ENCODE assay signal across 8 mouse cellular contexts in genomic region chr7:83813993-83814392, GRCm38 (mm10). TPM values are rescaled to one million over a fixed set of nuclear protein-coding genes. Genes with fewer than 3 reads are reported as not detected.
A peak's percentile ranks its signal among the peaks of the same experiment; 100 is the strongest.
DNase-seq lines count a peak whose midpoint lies in the region; ATAC-seq and TF ChIP-seq lines count a peak whose summit lies in the region.

No protein-coding gene starts in this region.

- peak; percentile 59 for DNase-seq in adrenal gland, postnatal 14 days
- peak; percentile 60 for DNase-seq in hindbrain, embryonic 11.5 days (ENCODE audit: low spot score)
- DNase-seq in limb, embryonic 14.5 days (ENCODE audit: low spot score) = peak; percentile 78
- no peak for DNase-seq in midbrain, postnatal 0 days (ENCODE audit: low spot score)
- DNase-seq in thymus, postnatal 25 days = no peak
- DNase-seq in frontal cortex, postnatal 14 days (ENCODE audit: low spot score in 2 of 2) = no peak

- 0 out of 2 replicates have a peak, but pooled peaks have one; percentile 29 for TF ChIP-seq EP300 in ES-Bruce4 (IDR thresholded peaks at IDR 0.05; ENCODE audit: insufficient read depth, low read depth, low read length)

- no peak for TF ChIP-seq CTCF in ES-Bruce4 (IDR thresholded peaks at IDR 0.05; ENCODE audit: low read depth, low read length)
- no peak for TF ChIP-seq CTCF in midbrain, postnatal 0 days (IDR thresholded peaks at IDR 0.05)

- H3K27me3 ChIP-seq in ES-Bruce4 (ENCODE audit: control insufficient read depth, insufficient read depth, low read length, poor library complexity, severe bottlenecking) = no peaks in the 10 kb centered on the region
- no peaks in the 10 kb centered on the region for H3K27me3 ChIP-seq in forebrain, embryonic 15.5 days
- no peaks in the 10 kb centered on the region for H3K27me3 ChIP-seq in hindbrain, embryonic 11.5 days (ENCODE audit: control insufficient read depth, insufficient read depth, low read length)
- H3K27me3 ChIP-seq in limb, embryonic 14.5 days (ENCODE audit: control insufficient read depth, insufficient read depth, low read length) = no peaks in the 10 kb centered on the region
- no peaks in the 10 kb centered on the region; the same call in 1 of the 2 replicates for H3K27me3 ChIP-seq in midbrain, postnatal 0 days (ENCODE audit: insufficient read depth, low read length)

- H3K9ac ChIP-seq in ES-Bruce4 (ENCODE audit: low read depth, poor library complexity, severe bottlenecking) = no peak overlapping the region
- H3K9ac ChIP-seq in forebrain, embryonic 15.5 days (replicated peaks) = no peak overlapping the region
- H3K9ac ChIP-seq in hindbrain, embryonic 11.5 days (ENCODE audit: low read depth, low read length) = no peak overlapping the region
- no peak overlapping the region for H3K9ac ChIP-seq in limb, embryonic 14.5 days (ENCODE audit: low read depth, low read length, severe bottlenecking)
- H3K9ac ChIP-seq in midbrain, postnatal 0 days (replicated peaks; ENCODE audit: low read length, poor library complexity, severe bottlenecking) = no peak overlapping the region; the same call in 1 of the 2 replicates

- WGBS in forebrain, embryonic 15.5 days = 12% methylated on average over 4 of the region's 4 CpGs
- WGBS in hindbrain, embryonic 11.5 days = 22% methylated on average over 4 of the region's 4 CpGs
- WGBS in limb, embryonic 14.5 days = 5% methylated on average over 4 of the region's 4 CpGs
- WGBS in midbrain, postnatal 0 days = 18% methylated on average over 4 of the region's 4 CpGs

- no peaks in the 10 kb centered on the region for H3K9me3 ChIP-seq in ES-Bruce4 (replicated peaks; ENCODE audit: control insufficient read depth, insufficient read depth, low read length, poor library complexity, severe bottlenecking)
- H3K9me3 ChIP-seq in forebrain, embryonic 15.5 days = no peaks in the 10 kb centered on the region
- no peaks in the 10 kb centered on the region for H3K9me3 ChIP-seq in hindbrain, embryonic 11.5 days (ENCODE audit: control insufficient read depth, low read length)
- no peaks in the 10 kb centered on the region for H3K9me3 ChIP-seq in limb, embryonic 14.5 days (ENCODE audit: control insufficient read depth, low read length)
- no peaks in the 10 kb centered on the region for H3K9me3 ChIP-seq in midbrain, postnatal 0 days (ENCODE audit: low read length)

- H3K4me3 ChIP-seq in ES-Bruce4 (ENCODE audit: low read depth, low read length) = no peak overlapping the region
- H3K4me3 ChIP-seq in forebrain, embryonic 15.5 days = no peak overlapping the region
- H3K4me3 ChIP-seq in hindbrain, embryonic 11.5 days (ENCODE audit: low read depth, low read length) = no peak overlapping the region
- no peak overlapping the region for H3K4me3 ChIP-seq in limb, embryonic 14.5 days (replicated peaks; ENCODE audit: low read length)
- no peak overlapping the region for H3K4me3 ChIP-seq in midbrain, postnatal 0 days (ENCODE audit: low read depth, low read length)

- H3K4me2 ChIP-seq in forebrain, embryonic 15.5 days (replicated peaks) = no peak overlapping the region
- no peak overlapping the region for H3K4me2 ChIP-seq in hindbrain, embryonic 11.5 days (replicated peaks; ENCODE audit: low read depth, low read length)
- no peak overlapping the region; the same call in 1 of the 2 replicates for H3K4me2 ChIP-seq in limb, embryonic 14.5 days (replicated peaks; ENCODE audit: low read depth, low read length, severe bottlenecking)
- no peak overlapping the region for H3K4me2 ChIP-seq in midbrain, postnatal 0 days (ENCODE audit: low read depth, low read length, poor library complexity, severe bottlenecking)

- H3K27ac ChIP-seq in ES-Bruce4 (ENCODE audit: insufficient read depth, low read length) = no peak overlapping the region
- peak overlapping the region; percentile 21; the same call in 1 of the 2 replicates for H3K27ac ChIP-seq in forebrain, embryonic 15.5 days (replicated peaks)
- no peak overlapping the region for H3K27ac ChIP-seq in hindbrain, embryonic 11.5 days (ENCODE audit: low read depth, low read length)
- H3K27ac ChIP-seq in limb, embryonic 14.5 days (replicated peaks; ENCODE audit: low read depth, low read length) = peak overlapping the region; percentile 76
- peak overlapping the region; percentile 43; the same call in 1 of the 2 replicates for H3K27ac ChIP-seq in midbrain, postnatal 0 days (ENCODE audit: low read depth, low read length)

- no peak; the same call in 1 of the 2 replicates for ATAC-seq in forebrain, embryonic 15.5 days (replicated peaks)
- ATAC-seq in hindbrain, embryonic 11.5 days (ENCODE audit: low FRiP score) = peak; percentile 37
- ATAC-seq in limb, embryonic 14.5 days (ENCODE audit: low FRiP score, low read depth) = peak; percentile 84
- ATAC-seq in midbrain, postnatal 0 days (ENCODE audit: low FRiP score) = no peak

- H3K4me1 ChIP-seq in ES-Bruce4 (ENCODE audit: control insufficient read depth, insufficient read depth, low read length) = peaks cover 10% of the 10 kb centered on the region
- H3K4me1 ChIP-seq in forebrain, embryonic 15.5 days = peaks cover 22% of the 10 kb centered on the region
- peaks cover 4% of the 10 kb centered on the region; the same call in 1 of the 2 replicates for H3K4me1 ChIP-seq in hindbrain, embryonic 11.5 days (replicated peaks; ENCODE audit: control insufficient read depth, insufficient read depth, low read length)
- peaks cover 55% of the 10 kb centered on the region for H3K4me1 ChIP-seq in limb, embryonic 14.5 days (ENCODE audit: control insufficient read depth, insufficient read depth, low read length)
- peaks cover 6% of the 10 kb centered on the region; the same call in 1 of the 2 replicates for H3K4me1 ChIP-seq in midbrain, postnatal 0 days (ENCODE audit: insufficient read depth, low read length)

- no peak for TF ChIP-seq POLR2A in ES-Bruce4 (IDR thresholded peaks at IDR 0.05; ENCODE audit: insufficient read depth, low read length)
- no peak for TF ChIP-seq POLR2A in limb, embryonic 14.5 days (IDR thresholded peaks at IDR 0.05; ENCODE audit: borderline replicate concordance, extremely low read depth, insufficient read depth, insufficient read length)

- H3K36me3 ChIP-seq in ES-Bruce4 (ENCODE audit: control insufficient read depth, insufficient read depth, low read length, poor library complexity, severe bottlenecking) = no peaks in the 10 kb centered on the region
- H3K36me3 ChIP-seq in forebrain, embryonic 15.5 days = no peaks in the 10 kb centered on the region
- no peaks in the 10 kb centered on the region for H3K36me3 ChIP-seq in hindbrain, embryonic 11.5 days (ENCODE audit: control insufficient read depth, insufficient read depth, low read length)
- no peaks in the 10 kb centered on the region for H3K36me3 ChIP-seq in limb, embryonic 14.5 days (ENCODE audit: control insufficient read depth, insufficient read depth, low read length)
- no peaks in the 10 kb centered on the region for H3K36me3 ChIP-seq in midbrain, postnatal 0 days (ENCODE audit: insufficient read depth, low read length)

RNA-seq across cellular contexts. Expression of gene Cfap161, which starts 19.3 kb away (rescaled TPM):
- polyA plus RNA-seq in ES-Bruce4 (2011; ENCODE audit: insufficient read depth, insufficient read length, low read depth, missing spikeins) = not detected in 2 replicates
- total RNA-seq in adrenal gland, postnatal 14 days (2021) = 0.38 TPM in 1 of 2 replicates, not detected in the other
- polyA plus RNA-seq in forebrain, embryonic 15.5 days (2015; fragmentation: Nextera tagmentation; extraction: Ambion mirVana) = 0.82 and 1.5 TPM in 2 replicates
- polyA plus RNA-seq in hindbrain, embryonic 11.5 days (2014; fragmentation: Nextera tagmentation; extraction: Ambion mirVana) = 0.99 and 1.5 TPM in 2 replicates
- 0.54 and 0.82 TPM in 2 replicates for polyA plus RNA-seq in limb, embryonic 14.5 days (2012; rRNA removed)
- polyA plus RNA-seq in limb, embryonic 14.5 days (2014; fragmentation: Nextera tagmentation; extraction: Ambion mirVana) = 0.28 and 0.29 TPM in 2 replicates
- total RNA-seq in midbrain, postnatal 0 days (2014; rRNA removed) = 2.0 and 2.3 TPM in 2 replicates
- polyA plus RNA-seq in midbrain, postnatal 0 days (2015; fragmentation: Nextera tagmentation; extraction: Ambion mirVana) = 2.1 and 2.9 TPM in 2 replicates

Comparison
In these comparisons a context has a peak if more than half of its experiments do, and no peak if none do; other contexts are left out.
1. H3K27ac ChIP-seq: peak in forebrain, embryonic 15.5 days (single experiment), limb, embryonic 14.5 days (single experiment) and midbrain, postnatal 0 days (single experiment); none in ES-Bruce4 (single experiment) and hindbrain, embryonic 11.5 days (single experiment).
2. DNase-seq: peak in adrenal gland, postnatal 14 days (single experiment), hindbrain, embryonic 11.5 days (single experiment) and limb, embryonic 14.5 days (single experiment); none in midbrain, postnatal 0 days (single experiment), thymus, postnatal 25 days (single experiment) and frontal cortex, postnatal 14 days (0 of 2).
3. ATAC-seq: peak in hindbrain, embryonic 11.5 days (single experiment) and limb, embryonic 14.5 days (single experiment); none in forebrain, embryonic 15.5 days (single experiment) and midbrain, postnatal 0 days (single experiment).